Mouse (Mus musculus): ENCODE data around the gene Wdr41.

Gene Wdr41

DNA sequence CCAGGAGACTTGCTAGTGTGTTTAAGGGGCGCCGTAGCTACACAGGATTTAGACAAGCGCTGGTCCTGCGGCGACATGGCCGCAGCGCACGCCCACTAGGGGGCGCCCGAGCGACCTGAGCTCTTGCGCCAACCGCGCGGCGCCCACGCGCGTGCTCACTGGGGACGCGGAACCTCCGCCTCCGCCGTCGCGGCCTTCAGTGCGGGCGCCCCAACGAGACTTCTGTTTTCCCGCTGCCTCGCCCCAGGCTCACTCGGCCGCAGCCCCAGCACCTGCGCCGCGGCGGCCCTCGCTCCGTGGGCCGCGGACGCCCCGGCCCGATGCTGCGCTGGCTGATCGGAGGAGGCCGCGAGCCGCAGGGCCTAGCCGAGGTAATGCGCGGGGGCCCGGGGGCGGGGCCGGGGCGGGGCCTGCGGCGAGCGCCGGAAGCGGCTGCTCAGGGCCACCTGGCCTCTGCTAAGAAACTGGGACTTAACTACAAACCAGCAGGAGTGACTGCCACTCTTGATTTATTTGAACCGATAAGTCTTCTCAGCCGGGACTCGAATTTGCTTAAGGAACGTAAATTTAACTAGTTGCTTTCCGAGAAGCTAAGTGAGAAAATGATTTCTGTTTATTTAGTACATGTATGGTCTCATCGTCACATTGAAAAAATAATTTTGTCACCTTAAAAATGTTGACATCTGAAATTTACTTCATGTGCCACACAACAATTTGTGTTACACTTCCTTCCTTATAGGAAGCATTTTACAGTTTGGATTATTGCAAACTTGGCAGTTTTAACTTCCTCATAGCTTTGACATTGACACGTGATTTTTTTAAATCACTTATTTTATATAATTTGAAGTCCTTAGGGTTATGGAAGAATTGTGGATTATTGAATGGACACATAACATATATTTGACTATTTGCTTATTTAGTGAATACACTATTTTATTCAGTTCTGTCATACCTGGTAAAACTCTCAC is at the start of gene Wdr41:
Gene Wdr41, plus strand, starts transcription at position 126 of the 968 bp plus-strand sequence.
- peak; percentile 68 to 83 for DNase-seq (ENCODE audit: low spot score in 2 of 2)

DNA sequence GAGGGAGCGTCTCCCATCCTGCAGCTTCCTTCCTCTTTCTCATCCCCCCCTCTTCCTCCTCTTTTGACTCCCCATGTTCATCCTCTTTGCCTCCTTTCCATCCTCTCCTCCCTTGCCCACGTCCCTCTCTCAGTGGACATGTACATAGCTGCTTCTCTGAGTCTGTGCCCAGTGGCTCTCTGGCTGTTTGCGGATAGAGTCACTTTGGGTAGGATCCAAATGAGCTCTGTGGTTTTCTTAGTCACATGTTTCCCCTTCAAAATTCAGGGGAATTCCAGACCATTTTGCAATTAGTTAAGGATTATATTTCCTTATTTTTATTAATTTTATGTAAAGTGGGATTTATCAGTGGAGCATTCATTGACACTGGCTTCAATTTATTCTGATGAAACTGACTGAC is 48.1 kb upstream of the Wdr41 start:
- DNase-seq (ENCODE audit: low spot score in 2 of 2), result no peak

GRCm38 (mm10) chr13:94938418-94938817 is 37.7 kb upstream of the Wdr41 start:
- DNase-seq (ENCODE audit: low spot score in 2 of 2), result no peak

GRCm38 (mm10) chr13:94940104-94940503 is 36.0 kb upstream of the Wdr41 start:
- no peak for DNase-seq (ENCODE audit: low spot score in 2 of 2)

DNA sequence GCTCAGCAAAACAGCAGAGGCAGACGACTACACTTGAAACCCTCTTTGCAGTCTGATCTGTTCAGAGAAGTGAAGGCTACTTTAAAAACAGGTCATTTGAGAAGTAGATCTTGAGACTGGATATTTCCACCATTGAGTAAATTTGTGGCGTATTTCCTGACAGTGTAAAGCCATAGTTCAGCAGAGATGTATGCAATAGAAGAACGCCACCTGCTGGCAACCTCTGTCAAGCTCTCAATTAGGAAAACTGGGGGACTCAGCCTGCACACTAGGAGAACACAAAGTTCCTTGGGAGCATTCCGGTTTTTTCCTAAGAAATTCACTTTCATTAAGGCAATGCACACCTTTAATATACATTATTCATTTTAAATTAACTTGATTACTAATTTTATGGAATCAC is 34.9 kb upstream of the Wdr41 start:
- DNase-seq (ENCODE audit: low spot score in 2 of 2), result peak in 1 of 2 experiments; percentile 24

DNA sequence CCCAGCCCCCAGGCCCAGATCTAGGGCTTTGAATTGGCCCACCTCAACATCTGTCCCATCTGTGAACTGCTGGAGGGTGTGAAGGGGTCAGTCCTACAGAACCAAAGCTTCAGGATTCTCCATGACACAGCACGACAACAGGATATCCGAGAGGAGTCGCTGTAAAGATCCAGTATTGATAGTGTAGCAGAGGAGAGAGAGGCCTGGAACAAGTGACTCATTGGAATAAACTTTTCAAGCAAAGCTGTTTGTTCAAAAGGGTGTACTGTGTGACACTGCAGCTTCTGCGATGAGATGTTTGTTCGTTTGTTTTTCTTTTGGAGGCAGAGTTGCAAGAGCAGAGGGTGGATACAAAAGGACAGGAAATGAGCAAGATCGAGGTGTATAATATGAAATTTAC is 20.2 kb upstream of the Wdr41 start:
- no peak for DNase-seq (ENCODE audit: low spot score in 2 of 2)

GRCm38 (mm10) chr13:94957965-94958364 is 18.2 kb upstream of the Wdr41 start:
- DNase-seq (ENCODE audit: low spot score in 2 of 2), result no peak

- DNase-seq (ENCODE audit: low spot score in 2 of 2), result no peak
These were observed 6.1 kb upstream of the Wdr41 start for GRCm38 (mm10) chr13:94969992-94970553.

GRCm38 (mm10) chr13:94975828-94976218 is 321 bp upstream of the Wdr41 start:
- no peak for DNase-seq (ENCODE audit: low spot score in 2 of 2)

DNA sequence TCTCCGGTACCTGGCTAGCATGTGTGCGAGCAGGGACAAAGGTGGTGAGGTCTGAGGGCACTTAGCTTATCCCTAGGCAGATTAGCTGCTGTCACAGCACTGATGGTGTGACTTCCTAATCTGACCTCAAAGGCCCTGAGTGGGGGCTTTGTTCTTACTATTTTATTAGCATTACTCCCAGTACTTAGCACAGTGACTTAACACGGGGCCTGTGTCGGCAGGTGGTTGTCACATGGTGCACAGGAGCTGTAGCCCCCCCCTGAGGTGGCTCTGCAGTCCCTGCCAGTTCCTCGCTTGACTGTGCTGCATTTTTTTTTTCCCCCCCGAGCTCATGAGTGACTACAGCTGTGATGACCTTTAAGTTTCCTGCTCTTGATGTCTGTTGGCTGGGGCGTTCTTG is 2.9 kb downstream of the Wdr41 start:
- DNase-seq (ENCODE audit: low spot score in 2 of 2), result no peak

- no peak for DNase-seq (ENCODE audit: low spot score in 2 of 2)
These were observed 14.4 kb downstream of the Wdr41 start for GRCm38 (mm10) chr13:94990516-94990915.

GRCm38 (mm10) chr13:95007281-95007680 is 31.1 kb downstream of the Wdr41 start:
- DNase-seq (ENCODE audit: low spot score in 2 of 2), result no peak

DNA sequence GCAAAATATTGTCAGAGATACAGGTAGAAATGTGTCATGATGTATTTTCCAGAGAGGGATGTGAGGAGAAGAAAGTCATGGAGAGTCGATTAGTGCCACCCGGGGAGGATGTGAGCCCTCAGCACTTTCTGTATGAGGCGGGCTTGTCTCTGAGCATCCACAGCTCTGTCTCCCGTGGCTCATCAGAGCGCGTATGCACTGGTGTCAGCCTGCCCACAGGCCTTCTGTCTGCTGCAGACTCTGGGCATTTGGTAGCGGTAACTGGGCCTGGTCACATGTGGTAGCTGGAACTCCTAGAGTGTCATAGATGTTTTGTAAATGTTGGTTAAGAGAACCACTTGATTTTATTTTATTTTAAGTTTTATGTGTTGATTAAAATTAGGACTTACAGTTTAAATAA is 33.1 kb downstream of the Wdr41 start:
- no peak for DNase-seq (ENCODE audit: low spot score in 2 of 2)

GRCm38 (mm10) chr13:95011546-95012257 is 35.6 kb downstream of the Wdr41 start:
- no peak for DNase-seq (ENCODE audit: low spot score in 2 of 2)

- no peak for DNase-seq (ENCODE audit: low spot score in 2 of 2)
These were observed 41.1 kb downstream of the Wdr41 start for GRCm38 (mm10) chr13:95017278-95017677.

- DNase-seq (ENCODE audit: low spot score in 2 of 2), result peak in 1 of 2 experiments; percentile 15
These were observed 41.8 kb downstream of the Wdr41 start for GRCm38 (mm10) chr13:95017916-95018315.

GRCm38 (mm10) chr13:95019345-95019744 is 43.2 kb downstream of the Wdr41 start:
- no peak for DNase-seq (ENCODE audit: low spot score in 2 of 2)

GRCm38 (mm10) chr13:95020216-95020615 is 44.1 kb downstream of the Wdr41 start:
- no peak for DNase-seq (ENCODE audit: low spot score in 2 of 2)

DNA sequence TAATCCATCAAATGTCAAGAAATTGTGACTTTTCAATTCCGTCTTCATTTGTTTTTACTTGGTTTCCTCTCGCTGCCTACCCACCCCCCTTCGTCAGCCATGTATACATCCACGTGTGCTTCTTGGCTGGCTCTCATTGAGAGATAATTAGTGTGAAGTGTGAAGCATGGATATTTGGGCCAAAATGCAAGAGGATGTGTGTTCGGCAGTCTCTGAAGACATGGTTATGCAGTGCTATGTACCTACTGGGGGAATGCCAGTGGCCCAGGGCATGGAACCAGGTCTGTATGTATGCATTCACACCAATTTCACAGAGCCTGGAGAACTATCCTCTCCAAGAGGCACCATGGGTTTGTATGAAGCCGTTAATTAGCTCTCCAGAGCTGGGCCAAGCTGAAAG is 54.7 kb downstream of the Wdr41 start:
- DNase-seq (ENCODE audit: low spot score in 2 of 2), result no peak

DNA sequence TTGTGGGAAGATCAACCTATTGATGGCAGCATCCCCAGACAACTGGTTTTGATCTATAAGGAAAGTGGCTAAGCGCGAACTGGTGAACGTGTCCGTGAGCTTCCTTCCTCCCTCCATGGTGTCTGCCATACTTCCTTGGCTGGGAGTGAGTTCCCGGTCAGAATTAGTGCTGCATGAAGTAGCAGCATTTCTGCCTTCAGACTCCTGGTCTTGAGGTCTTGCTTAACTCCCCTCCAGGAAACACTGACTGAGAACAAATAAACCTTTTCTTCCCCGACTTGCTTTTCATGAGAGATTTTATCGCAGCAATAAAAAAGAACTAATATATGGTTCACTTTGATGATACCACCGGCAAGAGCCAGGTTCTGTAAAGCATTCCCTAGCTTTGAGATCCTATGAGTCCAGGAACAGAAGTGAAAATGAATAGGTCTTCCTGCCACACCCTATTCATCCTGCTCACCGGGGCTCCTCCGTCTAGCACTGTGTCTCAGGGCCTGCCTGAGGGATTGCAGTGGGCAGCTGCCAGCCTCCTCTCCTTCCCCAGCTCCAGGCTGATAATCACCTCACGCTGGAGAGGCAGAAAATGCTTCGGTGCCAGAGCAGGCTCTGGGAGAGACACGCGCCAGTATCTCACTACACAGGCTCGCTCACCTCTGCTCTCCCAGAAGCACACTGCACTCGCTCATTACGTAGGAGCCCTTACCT is 56.1 kb downstream of the Wdr41 start:
- DNase-seq (ENCODE audit: low spot score in 2 of 2), result no peak

DNA sequence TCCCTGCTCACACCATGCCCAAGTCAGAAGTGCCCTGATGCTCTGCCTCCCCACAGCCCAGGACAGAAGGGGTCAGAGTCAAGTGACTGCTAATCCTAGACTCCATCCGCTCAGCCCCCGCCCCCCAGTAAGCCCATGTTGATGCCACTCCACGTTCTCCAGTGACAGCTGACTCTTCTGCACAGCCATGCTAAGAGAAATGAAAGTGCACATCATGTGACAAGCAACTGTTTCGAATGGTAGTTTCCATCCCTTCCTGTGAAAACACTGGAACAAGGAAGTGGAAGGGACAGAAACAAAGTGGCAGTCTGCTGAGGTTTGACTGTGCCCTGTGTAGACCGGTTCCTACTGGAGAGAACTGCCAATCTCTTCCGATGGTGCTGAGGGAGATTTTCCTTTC is 56.8 kb downstream of the Wdr41 start:
- no peak for DNase-seq (ENCODE audit: low spot score in 2 of 2)

DNA sequence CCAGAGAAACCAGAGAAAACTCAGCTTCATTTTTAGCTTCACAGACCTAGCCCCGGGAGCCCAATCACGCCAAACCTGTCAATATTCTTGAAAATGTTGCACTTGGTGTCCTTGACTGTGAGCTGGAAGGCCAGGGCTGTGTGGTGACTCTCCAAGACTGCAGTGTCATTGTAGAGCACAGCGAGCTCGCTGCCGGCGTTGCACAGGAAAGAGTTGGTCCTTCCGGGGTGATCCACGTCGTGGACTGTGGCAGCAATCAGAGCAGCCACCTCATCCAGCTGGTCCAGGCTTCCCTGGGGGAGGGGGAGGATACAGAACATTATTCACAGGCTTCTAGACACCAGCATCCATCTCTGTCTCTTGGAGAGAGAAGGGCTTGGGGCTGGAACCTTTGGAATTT is 58.0 kb downstream of the Wdr41 start:
- DNase-seq (ENCODE audit: low spot score in 2 of 2), result no peak
